Mouse (Mus musculus) thymus, postnatal 10 days (tissue): Measurements from ENCODE around the gene Zfp74.

Experiments
- DNase-seq, 2 experiments: peaks; one replicate each; pipeline ENCODE4 v3.0.0; 2021; ENCODE audit warnings: low spot score in 2 of 2

Gene Zfp74

DNA sequence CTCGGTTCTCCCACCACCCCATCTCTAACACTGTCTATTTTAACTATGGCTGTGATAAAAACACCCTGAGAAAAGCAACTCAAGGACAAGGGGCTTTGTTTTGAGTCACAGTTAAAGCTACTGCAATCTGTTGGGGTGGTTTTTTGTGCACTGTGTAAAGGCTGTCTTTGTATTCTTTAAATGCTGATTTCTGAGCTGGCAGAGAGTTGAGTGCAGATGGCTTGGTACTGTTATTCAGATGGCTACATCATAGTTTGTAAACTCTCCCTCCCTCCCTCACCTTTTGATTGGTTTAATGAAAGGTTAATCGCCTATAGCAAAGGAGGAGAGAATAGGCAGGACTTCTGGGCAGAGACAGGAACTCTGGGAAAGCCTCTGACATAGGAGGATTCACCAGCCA, 9.7 kb downstream of the Zfp74 start:
- DNase-seq = no peak

GRCm38 (mm10) chr7:29943720-29944119, 10.2 kb downstream of the Zfp74 start:
- DNase-seq = no peak

- no peak for DNase-seq
Observed at GRCm38 (mm10) chr7:29942740-29943139, 11.1 kb downstream of the Zfp74 start.

- no peak for DNase-seq
Observed at GRCm38 (mm10) chr7:29941027-29941426, 12.9 kb downstream of the Zfp74 start.

- no peak for DNase-seq
Observed at GRCm38 (mm10) chr7:29938856-29939255, 15.0 kb downstream of the Zfp74 start.

DNA sequence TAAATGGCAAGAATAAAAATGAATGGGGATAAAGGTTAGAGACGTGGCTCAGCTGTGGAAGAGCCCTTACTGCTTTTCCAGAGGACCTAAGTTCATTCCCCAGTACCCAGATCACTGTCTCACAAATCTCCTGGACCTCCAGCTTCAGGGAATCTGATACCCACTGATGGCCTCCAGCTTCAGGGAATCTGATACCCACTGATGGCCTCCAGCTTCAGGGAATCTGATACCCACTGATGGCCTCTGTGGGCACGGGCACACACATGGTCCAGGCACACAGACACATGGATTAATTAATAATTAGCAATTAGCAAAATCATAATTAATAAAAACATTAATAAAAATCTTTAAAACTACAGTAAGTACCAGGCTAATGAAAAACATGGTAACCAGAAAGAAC, 31.1 kb downstream of the Zfp74 start:
- DNase-seq = no peak

- no peak for DNase-seq
Observed at GRCm38 (mm10) chr7:29921439-29922093, 32.3 kb downstream of the Zfp74 start.

DNA sequence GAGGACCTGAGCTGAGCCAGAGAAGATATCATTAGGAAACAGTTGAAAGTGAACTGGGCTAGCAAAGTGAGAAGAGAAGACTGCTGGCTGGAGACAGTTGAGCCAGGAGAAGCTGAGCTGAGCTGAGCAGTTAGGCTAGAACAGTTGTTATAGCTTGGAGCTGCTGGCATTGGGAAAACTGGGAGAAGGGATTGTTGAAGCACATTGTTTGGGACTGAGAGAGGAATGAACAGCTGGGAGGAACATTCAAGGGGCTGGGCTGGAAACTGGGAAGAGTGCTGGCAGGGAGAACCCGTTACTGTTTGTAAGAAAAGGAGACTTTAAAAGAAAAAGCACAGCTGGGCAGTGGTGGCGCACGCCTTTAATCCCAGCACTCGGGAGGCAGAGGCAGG, 35.8 kb downstream of the Zfp74 start:
- DNase-seq = no peak

DNA sequence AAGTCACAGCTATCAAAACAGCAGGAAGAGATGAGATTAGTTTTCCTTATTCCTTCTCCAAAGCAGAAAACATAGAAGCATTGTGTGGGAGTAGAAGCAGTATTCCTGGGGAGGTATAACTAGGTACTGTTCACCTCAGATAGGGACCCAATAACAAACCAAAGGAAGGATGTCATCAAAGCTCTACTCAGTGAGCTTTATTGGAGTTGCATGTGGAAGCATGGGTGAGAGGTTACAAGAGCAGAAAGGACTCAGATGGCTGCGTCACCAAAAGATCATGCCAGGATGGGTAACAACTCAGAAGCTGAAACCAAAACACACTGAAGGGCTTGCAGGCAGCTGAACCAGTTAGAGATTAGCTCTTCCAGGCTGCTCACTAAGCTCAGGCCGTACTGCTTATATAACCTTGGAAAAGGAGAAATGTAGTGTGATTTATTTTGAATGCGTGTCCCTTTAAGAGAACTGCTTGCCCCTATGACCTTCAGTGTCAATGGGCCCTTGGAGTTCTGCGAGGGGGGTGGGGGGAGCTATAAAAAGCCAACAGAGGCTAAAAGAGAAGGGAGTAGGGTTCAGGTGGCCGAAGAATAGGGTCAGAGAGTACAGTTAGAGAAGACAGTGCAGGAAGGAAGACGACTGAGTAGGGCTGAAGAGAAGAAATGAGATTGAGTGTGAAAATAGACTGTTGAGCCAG, 36.4 kb downstream of the Zfp74 start:
- DNase-seq = no peak

GRCm38 (mm10) chr7:29912172-29912571, 41.7 kb downstream of the Zfp74 start:
- DNase-seq = no peak

- DNase-seq = no peak
Observed at GRCm38 (mm10) chr7:29910252-29910651, 43.6 kb downstream of the Zfp74 start.

GRCm38 (mm10) chr7:29908130-29908950, 45.5 kb downstream of the Zfp74 start, which contains the start of gene Zfp383:
Zfp383 (plus strand) TSS chr7:29908223.
- DNase-seq = peak; percentile 67 to 70

GRCm38 (mm10) chr7:29907206-29907605, 46.7 kb downstream of the Zfp74 start:
- peak in 1 of 2 experiments; percentile 5 for DNase-seq

- DNase-seq = no peak
Observed at GRCm38 (mm10) chr7:29906682-29907058, 47.2 kb downstream of the Zfp74 start.

DNA sequence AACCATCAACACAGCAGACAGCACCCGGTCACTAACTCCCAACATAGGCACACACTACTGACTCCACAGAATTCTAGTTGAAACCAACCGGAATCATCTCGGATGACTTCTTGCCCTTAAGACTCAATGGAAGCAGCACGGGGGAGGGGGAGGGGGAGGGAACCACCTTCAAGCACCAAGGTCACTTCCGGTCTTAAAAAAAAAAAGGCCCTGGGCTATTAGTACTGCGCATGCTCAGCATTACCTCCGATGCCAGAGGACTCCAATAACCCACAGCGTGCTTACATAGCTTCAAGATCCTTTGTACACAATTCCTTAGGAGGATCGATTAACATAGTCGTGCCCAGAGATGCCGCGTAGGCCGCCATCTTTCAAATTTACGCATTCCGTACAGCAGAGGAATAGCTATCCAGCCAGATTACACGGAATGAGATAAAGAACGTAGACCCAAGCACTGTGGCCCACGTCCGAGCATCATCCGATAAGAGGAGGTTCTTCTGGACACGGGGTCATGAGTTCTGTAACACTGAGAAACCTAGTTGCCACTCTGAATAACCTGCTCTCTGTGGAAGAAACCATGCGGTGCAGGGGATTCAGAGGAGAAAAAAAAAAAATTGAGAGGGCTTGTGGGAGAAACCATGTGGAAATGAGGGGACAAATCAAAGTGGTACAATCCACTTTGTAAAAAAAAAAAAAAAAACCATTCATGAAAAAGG, 47.8 kb downstream of the Zfp74 start, which contains the start of gene Zfp27:
Gene Zfp27, minus strand, starts transcription at position 607 of the 716 bp plus-strand sequence.
- DNase-seq = peak; percentile 42 to 61

DNA sequence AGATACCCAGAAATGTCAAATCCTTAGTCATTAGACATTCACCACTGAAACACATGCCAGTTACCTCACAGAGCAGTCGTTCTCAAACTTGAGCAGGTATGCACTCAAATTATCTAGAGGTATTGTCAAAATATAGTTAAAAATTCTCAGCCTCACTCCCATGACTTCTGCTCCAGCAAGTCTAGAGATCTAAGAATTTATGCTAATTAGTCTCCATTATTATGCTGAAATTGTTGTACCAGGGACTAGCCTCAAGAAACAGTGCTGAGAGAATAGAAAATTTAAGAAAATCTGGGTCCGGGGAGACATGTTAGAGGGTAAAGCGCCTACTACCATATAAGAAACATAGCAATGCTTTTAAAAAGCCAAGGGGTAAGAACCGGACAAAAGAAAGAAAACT, 49.8 kb downstream of the Zfp74 start:
- no peak for DNase-seq

DNA sequence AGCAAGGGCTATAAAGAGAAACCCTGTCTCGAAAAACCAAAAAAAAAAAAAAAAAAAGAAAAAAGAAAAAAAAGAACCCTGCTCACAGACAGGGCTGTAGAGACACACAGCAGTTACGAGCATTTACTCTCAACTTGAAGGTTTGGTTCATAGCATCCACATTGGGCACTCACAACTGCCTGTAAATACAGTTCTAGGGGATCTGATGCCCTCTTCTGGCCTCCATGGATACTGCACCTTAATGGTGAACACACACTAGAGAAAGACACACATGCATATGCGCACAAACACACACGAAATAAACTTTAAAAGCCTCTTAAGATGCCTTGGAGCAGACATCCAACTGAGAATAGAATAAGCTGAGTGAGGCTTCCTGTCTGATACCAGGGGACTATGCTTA, 55.5 kb downstream of the Zfp74 start:
- DNase-seq = no peak

GRCm38 (mm10) chr7:29892756-29893155, 61.1 kb downstream of the Zfp74 start:
- DNase-seq = no peak

DNA sequence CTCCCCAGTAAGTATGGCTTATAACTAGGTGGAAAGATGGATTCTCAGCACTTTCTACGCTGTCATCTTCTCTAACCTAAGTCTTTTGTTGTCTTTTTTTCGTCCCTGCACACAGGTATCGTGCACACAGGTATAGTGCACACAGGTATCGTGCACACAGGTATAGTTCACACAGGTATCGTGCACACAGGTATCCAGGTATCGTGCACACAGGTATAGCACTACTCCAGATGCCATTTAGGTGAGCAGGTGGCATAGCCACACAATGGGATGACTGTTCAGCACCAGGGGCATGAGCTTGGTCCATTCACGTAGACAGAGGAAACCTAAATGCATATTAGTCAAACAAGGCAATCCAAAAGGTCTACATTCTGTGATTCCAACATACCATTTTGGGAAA, 63.4 kb downstream of the Zfp74 start:
- DNase-seq = no peak

GRCm38 (mm10) chr7:29880916-29881315, 73.0 kb downstream of the Zfp74 start:
- DNase-seq = no peak
